Mouse (Mus musculus): ENCODE measurements around the gene Epc2. TPM values are rescaled to one million over a fixed set of nuclear protein-coding genes. Genes with fewer than 3 reads are reported as not detected.

Gene Epc2
- polyA plus RNA-seq, 2 experiments from 2014 or later = 11.0 to 12.5 TPM

DNA sequence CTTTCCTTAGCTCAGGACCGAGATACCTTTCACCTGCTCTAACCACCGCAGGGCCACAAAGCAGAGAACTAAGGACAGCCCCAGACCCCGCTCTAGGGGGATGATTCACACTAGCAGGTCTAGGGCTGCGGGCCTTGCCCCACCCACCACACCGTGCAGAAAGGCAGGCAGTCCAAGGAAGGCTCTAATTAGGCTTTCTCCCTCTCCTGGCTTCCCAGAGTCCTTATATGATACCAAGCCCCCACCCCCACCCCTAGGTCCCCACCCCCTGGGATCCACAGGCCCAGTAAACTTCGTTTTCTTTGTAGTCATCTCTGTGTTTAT lies 119.5 kb downstream of the Epc2 start:
- no peak for ATAC-seq

DNA sequence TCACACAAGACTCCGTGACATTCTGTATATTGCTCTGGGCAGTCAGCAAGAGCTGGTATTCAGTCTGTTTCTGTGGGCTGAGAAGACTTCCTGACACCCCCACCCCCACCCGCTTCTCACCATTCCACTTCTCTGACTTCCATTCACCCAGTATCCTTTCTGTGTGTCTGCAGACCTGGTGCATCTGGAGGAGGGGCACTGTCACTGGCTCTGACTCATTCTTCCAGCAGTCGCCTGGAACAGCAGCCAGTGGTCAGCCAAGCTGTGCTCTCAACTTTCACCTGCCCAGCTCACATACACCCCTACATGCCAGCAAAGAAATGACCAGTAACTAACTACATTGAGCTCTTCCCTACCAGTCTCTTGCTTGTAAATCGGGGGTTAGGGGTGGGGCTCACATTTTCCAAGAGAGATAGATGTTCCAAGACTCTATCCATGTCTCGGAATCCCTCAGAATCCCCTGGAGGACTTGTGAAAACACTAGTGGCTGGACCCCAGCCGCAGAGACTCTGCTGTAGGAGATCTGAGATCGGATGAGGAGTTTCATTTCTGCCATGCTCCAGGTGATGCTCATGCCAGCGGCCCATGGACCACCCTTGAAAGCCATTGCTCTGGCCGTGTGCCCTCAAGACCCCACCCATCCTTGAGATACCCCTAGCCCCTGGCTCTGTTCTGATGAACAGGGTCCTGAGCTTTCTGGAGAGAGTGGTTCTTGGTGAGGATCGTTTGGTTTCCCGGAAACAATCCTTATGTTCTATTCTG lies 120.1 kb downstream of the Epc2 start:
- no peak for ATAC-seq

DNA sequence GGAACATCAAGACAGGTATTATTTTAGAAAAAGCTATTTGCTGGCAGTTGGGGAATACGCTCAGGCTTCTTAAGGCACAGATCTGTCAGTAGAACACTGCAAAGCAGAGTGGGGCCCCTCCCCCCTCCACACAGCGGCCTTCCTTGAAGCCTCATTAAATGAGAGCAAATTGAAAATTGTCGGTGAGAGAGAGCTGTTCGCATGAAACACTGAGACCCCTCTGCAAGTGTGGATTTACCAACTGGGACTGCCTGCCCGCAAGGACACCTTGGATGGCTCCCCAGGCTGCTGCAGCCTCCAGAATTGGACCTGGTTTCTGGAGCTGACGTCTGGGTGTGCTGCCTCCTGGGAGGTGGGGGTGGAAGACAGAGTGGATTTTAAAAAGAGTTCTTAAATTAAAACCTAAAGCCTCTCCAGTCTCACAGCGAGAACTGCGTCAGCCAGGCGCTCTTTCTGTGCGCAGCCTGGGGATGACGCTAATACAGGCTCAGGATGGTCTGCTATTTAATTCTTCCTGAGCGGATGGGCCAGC lies 120.9 kb downstream of the Epc2 start:
- no peak for ATAC-seq

DNA sequence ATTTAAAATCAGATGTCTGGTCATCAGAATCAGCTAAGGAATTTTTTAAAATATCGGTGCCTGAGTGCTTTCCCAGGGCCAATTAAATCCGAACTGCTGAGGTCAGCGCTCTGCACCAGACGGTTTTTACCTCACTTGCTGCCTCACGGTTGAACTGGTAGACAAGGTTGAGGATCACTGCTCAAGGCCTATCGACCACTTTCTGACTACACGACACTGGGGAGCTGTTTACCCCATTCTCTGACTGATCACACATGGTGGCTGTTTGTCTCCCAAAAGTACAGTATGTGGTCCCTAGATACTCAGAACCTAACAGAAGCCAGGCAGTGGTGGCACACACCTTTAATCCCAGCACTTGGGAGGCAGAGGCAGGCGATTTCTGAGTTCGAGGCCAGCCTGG lies 121.4 kb downstream of the Epc2 start:
- ATAC-seq = no peak

DNA sequence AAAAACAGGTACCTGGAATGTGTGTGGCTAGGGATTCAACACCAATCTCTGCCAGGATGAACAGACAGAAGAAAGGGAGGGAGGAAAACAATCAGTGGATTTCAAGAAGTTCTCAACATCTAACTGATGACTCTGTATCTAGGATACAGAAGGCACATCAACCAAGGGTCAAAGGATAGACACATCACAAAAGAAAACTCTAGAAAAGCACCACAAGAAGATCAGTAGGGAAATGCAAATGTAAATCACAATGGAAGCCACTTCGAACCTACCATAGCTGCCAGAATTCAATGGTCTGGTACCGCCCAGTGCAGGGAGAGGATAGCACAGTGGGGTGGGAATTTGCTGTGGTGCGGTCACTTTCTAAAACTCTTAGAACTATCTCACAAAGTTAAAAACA lies 122.0 kb downstream of the Epc2 start:
- ATAC-seq = no peak

DNA sequence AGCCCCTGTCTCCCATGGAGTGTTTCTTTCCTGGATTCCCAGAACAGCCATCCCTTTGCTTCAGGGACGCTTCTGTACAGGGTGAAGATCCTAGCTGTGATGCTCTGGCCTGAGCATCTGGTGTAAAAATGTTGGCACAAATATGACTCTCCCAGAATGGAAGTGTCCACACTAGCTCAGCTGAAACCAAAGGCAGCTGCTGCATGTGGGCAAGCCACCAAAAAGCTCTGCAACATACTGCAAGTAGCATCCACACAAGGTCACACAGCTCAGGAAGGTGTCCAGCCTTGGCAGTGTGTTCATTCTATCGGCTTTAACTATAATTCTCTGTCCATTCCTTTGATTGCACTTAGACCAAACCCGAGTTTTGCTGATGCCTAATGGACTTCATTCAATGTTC lies 129.3 kb downstream of the Epc2 start:
- no peak for ATAC-seq

DNA sequence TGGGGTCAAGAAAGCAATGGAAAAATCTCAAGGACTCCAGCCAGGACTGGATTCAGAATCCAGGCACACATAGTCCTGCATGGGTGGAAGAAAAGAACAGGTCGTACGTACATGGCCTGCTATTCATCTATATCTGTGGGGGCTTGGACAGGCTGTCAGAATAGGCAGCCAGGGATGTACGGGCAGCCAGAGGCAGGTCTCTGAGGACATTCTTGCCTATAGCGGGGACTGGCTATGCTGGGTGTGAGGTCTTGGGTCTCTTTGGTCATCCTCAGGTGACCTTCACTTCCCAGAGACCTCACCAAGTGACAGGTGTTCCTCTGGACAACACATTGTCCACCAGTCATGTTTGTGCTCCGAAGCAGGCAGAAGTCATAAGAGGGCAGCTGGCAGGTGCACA lies 131.3 kb downstream of the Epc2 start:
- ATAC-seq = no peak

DNA sequence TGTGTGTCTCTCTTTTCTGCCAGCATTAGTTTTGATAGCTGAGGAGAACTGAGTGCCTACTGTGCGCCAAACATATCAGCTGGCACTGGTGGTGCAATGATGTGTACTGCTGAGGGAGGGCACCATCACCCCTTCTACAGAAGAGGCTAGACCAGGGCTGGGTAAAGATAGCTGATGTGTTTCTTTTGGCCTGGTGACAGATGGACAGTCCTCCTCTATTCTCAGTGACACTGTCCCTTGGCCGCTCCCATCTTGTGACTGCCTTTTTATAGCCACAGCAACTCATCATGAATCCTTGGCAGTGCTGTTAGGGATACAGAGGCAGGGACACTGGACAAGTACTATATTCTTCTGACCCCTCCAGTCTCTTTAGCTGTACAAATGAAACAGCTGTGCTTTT lies 132.0 kb downstream of the Epc2 start:
- ATAC-seq = no peak

DNA sequence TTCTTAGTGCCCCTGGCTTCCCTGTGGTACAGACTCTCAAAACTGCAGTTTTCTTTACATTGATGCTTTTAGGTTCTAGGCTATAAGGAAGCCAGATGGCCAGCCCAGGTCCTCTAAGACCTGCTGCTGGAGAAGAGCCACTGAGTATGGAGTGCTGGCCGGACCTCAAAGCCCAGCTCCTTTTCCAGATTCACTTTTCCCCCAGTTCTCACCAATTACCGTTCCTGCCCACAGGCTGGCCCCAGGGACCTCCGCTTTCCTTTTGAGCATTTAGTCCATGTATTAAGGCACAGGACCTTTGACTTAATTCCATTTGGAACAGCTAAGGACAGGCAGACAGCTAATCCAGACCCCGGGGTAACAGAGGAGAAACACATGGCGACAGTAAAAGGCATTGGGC lies 139.2 kb downstream of the Epc2 start:
- no peak for ATAC-seq

DNA sequence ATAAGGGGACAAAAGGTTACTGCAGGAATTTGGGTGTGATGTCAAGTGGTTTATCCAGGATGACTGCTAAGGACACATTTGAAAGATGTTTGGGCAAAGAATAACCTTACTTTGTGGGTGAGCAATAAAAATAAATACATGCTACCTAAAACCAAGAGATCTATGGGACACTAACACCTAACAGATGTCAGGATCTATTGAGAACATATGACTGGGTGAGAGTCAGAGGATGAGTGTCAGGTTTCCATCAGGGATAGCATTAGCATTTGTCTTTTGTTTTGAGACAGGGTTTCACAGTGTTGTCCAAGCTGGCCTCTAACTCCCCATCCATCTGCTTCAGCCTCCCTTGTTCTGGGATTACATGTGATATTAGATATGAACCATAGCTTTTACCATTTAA lies 141.6 kb downstream of the Epc2 start:
- ATAC-seq = no peak

DNA sequence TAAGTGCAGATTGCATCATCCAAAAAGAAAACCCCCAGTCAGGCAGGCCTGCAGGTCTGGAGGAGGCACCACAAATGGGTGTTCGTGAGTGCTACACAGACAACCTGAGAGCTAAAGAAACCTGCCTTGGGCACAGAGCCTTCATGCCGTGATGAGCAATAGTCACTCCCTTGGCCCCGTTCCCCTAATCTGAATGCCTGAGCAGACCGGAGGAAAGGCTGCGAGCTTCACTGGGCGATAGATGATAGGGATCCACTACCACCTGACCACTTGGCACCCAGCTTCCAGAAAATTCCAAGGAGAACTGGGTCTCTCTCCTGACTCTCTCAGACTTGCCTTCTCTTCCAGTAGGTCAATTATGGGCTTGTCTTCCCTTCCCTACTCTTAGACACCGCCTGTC lies 143.6 kb downstream of the Epc2 start:
- no peak for ATAC-seq

DNA sequence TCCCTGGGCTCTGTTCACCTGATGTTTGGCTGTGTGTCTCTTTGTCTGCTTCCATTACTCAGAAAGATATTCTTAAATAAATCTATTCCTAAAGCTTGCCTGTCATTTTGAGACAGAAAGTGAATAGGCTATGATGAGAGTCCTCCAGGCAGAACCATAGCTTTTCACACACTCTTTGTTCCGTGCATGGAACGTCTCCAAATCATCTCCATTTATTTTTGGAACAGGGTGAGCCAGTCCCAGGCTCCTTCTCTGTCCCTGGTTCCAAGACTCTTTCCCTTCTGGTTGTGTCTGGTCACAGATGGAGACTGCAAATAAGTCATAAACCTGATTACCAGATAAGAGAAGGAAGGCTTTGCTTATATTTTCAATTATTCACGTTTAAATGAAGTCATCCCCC lies 145.0 kb downstream of the Epc2 start:
- ATAC-seq = no peak

DNA sequence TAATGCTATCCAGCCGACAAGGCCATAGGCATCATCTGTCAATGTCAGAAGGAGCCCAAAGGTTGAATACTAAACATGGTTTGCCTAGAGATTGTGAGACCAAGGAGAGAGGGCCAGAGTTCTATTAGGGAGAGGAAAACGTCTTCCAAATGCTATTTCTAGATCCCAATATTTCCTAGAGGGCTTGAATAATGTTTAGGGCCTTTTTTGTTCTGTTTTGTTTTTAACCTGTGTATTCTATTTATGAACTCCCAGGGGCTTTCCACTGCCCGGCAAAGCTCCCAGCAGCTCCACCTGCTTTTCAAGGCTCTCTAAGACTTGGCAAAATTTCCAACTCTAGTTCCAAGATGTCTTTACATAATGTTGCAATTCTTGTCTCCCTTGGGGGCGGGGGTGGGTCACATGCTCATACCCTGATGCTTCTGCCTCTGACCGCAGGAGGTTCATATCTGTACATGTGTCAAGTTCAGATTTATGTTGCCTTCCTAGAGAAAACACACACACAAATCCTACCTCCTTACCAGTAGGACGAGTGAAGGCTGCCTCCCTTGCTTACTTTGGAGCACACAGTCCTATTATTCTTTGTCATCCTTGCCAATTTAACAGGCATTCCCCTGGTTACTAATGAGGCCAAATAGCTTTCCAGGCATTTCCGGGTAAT lies 148.9 kb downstream of the Epc2 start:
- no peak for ATAC-seq

Other genes starting within 250 kb of the Epc2 start
- 1 to 10 TPM; 2.0 to 2.1 TPM for gene Kif5c, start 167.8 kb downstream of the Epc2 start, polyA plus RNA-seq (2017; shearing (Covaris generic))

Data from CD4-positive, CD25-positive, alpha-beta regulatory T cell, adult 4 months (primary cell).